Mouse (Mus musculus) regulatory T cell (primary cell): ENCODE measurements around the gene Qtrt2.

ENCODE experiments used
- in situ Hi-C: fragments of 300-600 bp; cut with MboI, MseI; formaldehyde crosslinking; loops from one replicate; pipeline ENCODE4 v1.15.1; 2025; ENCODE audit warnings: high pct_unique_total_duplicates

The Qtrt2 gene

GRCm38 (mm10) chr16:43925846-43926245 is 763 bp downstream of the Qtrt2 start:
- in situ Hi-C loops: no loop called here

DNA sequence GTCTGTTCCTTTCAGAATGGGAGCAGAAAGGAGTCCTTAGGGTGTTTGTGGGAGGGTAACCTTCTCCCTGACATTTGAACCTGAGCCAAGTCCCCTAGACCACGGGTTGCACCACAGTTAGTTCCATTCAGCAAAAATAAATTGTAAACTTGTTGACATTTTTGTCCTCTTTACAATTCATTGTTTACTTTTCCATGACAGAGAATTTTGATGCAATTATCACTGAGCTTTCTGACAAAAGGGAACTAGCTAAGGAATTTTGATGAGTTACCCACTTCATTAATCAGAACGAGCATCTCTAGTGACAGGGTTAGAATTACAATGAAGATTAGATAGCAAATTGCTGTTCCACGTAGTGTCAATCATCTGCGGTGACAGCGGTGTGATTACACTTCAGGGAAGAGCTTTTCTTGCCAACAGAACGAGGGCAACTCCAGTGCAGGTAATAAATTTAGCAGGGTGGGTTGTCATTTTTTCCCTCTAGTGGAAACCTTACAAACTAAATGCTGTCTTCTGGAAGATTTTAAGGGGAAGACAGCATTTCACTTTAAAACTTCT is 1.5 kb downstream of the Qtrt2 start:
- in situ Hi-C loops: no loop called here

DNA sequence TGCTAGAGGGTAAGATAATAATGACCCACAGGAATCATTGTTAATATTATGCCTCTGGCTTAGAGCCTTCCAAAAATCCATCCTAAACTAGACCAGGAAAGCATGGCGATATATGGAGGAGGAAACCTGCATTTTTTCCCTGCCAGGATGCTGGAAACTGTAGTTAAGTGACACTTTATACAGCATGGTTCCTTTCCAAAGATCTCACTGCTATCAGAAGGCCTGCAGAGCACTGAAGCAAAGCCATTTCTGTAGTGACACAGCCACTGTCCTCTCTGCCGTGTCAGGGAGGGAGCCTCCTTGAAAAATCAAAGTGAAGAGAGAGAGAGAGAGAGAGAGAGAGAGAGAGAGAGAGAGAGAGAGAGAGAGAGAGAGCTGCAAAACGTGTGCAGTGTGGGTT is 4.0 kb downstream of the Qtrt2 start:
- in situ Hi-C loops: no loop called here

DNA sequence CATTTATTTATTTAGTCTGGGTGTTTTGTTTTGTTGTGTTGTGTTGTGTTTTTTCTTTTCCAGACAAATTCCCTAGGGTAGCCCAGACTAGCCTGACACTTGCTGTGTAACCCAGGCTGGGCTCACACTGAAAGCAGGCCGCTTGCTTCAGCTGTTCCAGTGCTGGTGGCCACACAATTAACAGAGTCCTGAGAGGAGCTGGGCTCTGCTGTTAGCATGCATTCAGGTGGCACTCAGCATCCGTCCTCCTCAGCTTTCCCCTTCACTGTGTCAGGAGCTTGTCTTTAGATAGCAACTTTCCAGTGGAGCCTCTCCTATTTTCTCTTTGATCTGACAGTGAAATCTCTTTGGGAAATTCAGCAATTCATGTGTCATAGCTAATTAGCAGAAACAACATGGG is 4.6 kb downstream of the Qtrt2 start:
- in situ Hi-C loops: no loop called here

GRCm38 (mm10) chr16:43918867-43919266 is 7.7 kb downstream of the Qtrt2 start:
- in situ Hi-C loops: no loop called here

- in situ Hi-C loops: no loop called here
These were observed 17.7 kb downstream of the Qtrt2 start for GRCm38 (mm10) chr16:43908881-43909280.

DNA sequence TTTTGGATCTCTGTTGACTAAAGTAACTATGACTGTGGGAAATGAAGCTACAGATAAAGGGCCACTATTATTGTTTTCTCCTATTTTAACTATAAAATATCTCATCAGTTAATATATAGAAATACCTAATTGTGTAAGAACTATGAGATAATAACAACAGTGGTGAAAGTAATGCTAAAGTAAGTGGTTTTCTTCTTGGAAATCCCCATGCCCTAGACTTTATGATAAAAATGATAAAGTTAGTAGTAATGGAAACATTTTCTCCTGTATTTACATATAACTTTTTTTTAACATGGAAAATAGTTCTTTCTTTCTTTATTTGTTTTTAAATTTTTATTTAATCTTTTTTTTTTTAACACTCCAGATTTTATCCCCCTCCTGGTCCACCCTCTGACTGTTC is 26.0 kb downstream of the Qtrt2 start:
- in situ Hi-C loops: no loop called here

GRCm38 (mm10) chr16:43900138-43900537 is 26.5 kb downstream of the Qtrt2 start:
- in situ Hi-C loops: no loop called here

GRCm38 (mm10) chr16:43894501-43894900 is 32.1 kb downstream of the Qtrt2 start:
- in situ Hi-C loops: loop anchor here (25.0 kb wide), 1 partner anchor 168 kb away; the partner anchor contains the start of gene Gramd1c

DNA sequence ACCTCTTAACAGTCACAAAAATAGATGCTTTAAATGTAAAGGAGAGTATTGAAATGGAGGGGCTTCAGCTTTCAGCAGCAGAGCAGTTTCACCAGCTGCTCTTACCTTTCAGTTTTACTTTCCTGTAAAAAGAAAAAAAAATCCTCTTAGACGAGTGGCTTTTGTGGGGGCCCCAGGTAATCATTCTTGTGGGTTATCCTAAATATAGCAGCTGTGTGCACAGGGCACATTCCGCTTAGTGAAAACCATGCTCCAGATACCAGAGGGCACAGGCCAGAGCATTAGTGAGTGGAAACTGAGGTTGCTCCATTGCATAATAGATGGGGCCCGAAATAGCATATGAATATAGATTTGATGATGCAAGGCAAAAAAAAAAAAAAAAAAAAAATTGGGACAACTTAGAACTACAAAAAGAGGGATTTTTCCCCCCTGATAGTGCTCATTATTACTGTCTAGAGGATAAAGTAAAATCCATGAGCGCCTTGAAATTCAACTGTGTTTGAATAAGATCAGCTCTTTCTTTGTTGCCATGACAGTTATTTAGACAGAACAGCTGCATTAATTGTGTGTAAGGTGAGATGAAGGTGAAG is 35.8 kb downstream of the Qtrt2 start:
- in situ Hi-C loops: loop anchor here (25.0 kb wide), 1 partner anchor 171 kb away; the partner anchor contains the start of gene Gramd1c

DNA sequence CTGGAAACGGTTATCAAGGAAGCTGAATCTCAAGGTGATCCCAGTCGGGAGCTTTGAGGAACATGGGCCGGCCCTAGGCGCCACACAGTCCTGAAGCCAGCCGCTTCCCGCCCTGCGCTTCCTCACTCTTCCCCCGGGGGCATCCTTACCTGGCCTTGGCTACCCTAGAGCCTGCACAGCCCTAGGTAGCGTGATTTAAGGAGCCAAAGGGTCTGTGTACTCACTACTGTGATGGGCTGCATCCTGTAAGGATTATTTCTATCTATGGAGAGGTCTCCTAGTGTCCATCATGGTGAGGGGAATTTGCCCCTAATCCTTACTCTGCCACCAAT is 36.6 kb downstream of the Qtrt2 start:
- in situ Hi-C loops: loop anchor here (25.0 kb wide), 1 partner anchor 172 kb away; the partner anchor contains the start of gene Gramd1c

- in situ Hi-C loops: loop anchor here (25.0 kb wide), 1 partner anchor 173 kb away; the partner anchor contains the start of gene Gramd1c
These were observed 37.2 kb downstream of the Qtrt2 start, which contains the start of gene Ccdc191 for GRCm38 (mm10) chr16:43889208-43890004. Gene Ccdc191, plus strand, starts transcription at chr16:43889800.

DNA sequence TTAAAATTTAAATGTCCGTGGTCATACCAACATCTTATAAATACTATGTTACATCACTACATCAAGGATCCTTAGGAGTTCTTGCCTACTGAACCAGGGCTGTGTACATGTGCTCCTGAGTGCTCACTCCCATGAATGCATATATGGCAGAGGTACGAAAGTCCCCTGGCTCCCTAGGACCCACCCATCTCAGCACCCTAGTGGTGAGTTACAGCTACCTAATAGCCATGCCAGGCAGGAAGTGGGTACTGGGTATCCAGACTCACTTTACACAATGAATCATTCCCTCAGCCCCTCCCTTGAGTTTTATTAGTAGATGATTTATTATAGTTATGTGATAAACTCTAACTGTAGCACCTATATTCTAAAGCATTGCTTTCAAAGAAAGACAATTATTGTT is 44.3 kb downstream of the Qtrt2 start:
- in situ Hi-C loops: loop anchor here (25.0 kb wide), 1 partner anchor 180 kb away; the partner anchor contains the start of gene Gramd1c

GRCm38 (mm10) chr16:43881636-43882035 is 45.0 kb downstream of the Qtrt2 start:
- in situ Hi-C loops: loop anchor here (25.0 kb wide), 1 partner anchor 181 kb away; the partner anchor contains the start of gene Gramd1c

DNA sequence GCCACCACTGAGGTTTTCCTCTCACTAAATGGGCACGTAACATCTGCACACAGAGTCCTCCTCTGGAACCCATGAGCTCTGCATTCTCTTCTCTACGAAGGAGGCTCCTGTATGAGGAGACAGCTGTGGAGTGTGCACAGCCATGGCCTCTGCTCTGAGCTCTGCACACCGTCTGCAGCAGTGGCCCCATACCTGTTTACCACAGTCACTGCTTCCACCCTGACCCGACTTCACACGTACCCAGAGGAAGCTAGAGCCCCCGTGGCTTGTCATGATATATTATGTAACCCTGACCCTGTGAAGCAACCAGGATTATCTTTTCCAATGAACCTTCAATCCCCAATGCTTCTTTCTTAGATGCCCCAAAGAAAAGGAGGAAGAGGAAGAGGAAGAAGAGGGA is 46.8 kb downstream of the Qtrt2 start:
- in situ Hi-C loops: loop anchor here (25.0 kb wide), 1 partner anchor 183 kb away; the partner anchor contains the start of gene Gramd1c

- in situ Hi-C loops: no loop called here
These were observed 55.2 kb downstream of the Qtrt2 start for GRCm38 (mm10) chr16:43871419-43871818.

DNA sequence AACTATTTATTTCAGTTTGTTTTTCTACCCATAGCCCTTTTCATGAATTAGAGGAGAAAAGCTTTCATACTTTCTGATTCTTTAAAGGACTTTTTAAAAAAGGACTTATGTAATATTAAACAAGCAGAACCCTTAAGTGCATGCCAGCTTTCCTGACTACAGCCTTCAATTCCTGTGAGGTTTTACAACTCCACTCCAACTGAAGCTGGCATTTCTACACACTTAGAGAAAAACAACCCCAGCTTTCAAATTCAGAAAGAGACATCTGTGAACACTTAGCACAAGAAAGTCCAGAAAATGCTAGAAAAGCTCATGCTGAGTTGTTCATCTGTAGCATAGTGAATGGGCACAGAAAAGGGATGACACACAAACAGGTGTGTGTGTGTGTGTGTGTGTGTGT is 56.8 kb downstream of the Qtrt2 start:
- in situ Hi-C loops: no loop called here

GRCm38 (mm10) chr16:43860624-43861023 is 66.0 kb downstream of the Qtrt2 start:
- in situ Hi-C loops: no loop called here

GRCm38 (mm10) chr16:43858941-43859476 is 67.6 kb downstream of the Qtrt2 start:
- in situ Hi-C loops: no loop called here

DNA sequence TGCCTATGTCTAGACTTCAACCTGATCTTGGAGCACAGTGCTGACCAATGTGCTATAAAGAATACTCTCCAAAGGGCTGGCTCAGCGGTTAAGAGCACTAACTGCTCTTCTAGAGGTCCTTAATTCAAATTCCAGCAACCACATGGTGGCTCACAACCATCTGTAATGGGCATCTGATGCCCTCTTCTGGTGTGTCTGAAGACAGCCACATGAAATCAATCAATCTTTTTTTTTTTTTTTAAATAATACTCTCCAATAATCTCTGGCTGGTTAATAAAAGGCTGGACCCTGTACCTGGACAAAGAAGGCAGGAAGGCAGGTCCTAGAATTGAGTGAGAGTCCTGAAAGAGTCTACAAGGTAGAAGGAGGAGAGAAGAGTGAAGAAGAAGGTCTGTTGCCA is 76.8 kb downstream of the Qtrt2 start:
- in situ Hi-C loops: no loop called here

GRCm38 (mm10) chr16:43841236-43841635 is 85.4 kb downstream of the Qtrt2 start:
- in situ Hi-C loops: no loop called here

DNA sequence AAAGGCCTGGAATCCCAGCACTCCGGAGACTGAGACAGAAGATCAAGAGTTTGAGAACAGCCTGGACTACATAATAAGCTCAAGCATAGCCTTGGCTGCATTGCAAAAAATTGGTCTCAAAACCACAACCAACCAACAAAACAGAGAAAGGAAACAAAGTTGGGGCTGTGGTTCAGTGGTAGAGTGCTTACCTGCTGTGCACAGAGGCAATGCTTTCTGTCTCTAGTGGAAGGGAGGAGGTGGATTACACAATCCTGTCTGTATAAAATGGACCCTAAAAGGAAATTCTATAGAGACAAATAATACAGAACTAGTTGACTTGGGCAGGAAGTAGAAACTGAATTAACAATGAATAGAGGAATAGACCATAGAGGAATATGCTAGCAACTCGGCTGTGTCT is 94.7 kb downstream of the Qtrt2 start:
- in situ Hi-C loops: no loop called here
